Mouse (Mus musculus): ENCODE results near the gene Atg4c.
A peak's percentile ranks its signal among the peaks of the same experiment; 100 is the strongest.

The Atg4c gene

GRCm38 (mm10) chr4:99186412-99187125, 7.2 kb upstream of the Atg4c start:
- DNase-seq (ENCODE audit: low read depth, low spot score): no peak

GRCm38 (mm10) chr4:99192640-99193039, 1.1 kb upstream of the Atg4c start:
- DNase-seq (ENCODE audit: low read depth, low spot score): no peak

GRCm38 (mm10) chr4:99193214-99193613, 520 bp upstream of the Atg4c start:
- no peak for DNase-seq (ENCODE audit: low read depth, low spot score)

- DNase-seq (ENCODE audit: low read depth, low spot score): no peak
These were observed 1.1 kb downstream of the Atg4c start for GRCm38 (mm10) chr4:99194826-99195225.

- no peak for DNase-seq (ENCODE audit: low read depth, low spot score)
These were observed 5.0 kb downstream of the Atg4c start for GRCm38 (mm10) chr4:99198721-99199120.

- DNase-seq (ENCODE audit: low read depth, low spot score): no peak
These were observed 6.1 kb downstream of the Atg4c start for GRCm38 (mm10) chr4:99199757-99200251.

- no peak for DNase-seq (ENCODE audit: low read depth, low spot score)
These were observed 6.8 kb downstream of the Atg4c start for GRCm38 (mm10) chr4:99200383-99201136.

- no peak for DNase-seq (ENCODE audit: low read depth, low spot score)
These were observed 12.0 kb downstream of the Atg4c start for GRCm38 (mm10) chr4:99205773-99206172.

- no peak for DNase-seq (ENCODE audit: low read depth, low spot score)
These were observed 12.6 kb downstream of the Atg4c start for GRCm38 (mm10) chr4:99206356-99206755.

GRCm38 (mm10) chr4:99210087-99210486, 16.4 kb downstream of the Atg4c start:
- no peak for DNase-seq (ENCODE audit: low read depth, low spot score)

GRCm38 (mm10) chr4:99211606-99212005, 17.9 kb downstream of the Atg4c start:
- DNase-seq (ENCODE audit: low read depth, low spot score): no peak

- DNase-seq (ENCODE audit: low read depth, low spot score): no peak
These were observed 19.4 kb downstream of the Atg4c start for GRCm38 (mm10) chr4:99213123-99213522.

- no peak for DNase-seq (ENCODE audit: low read depth, low spot score)
These were observed 28.5 kb downstream of the Atg4c start for GRCm38 (mm10) chr4:99222221-99222620.

- DNase-seq (ENCODE audit: low read depth, low spot score): no peak
These were observed 31.1 kb downstream of the Atg4c start for GRCm38 (mm10) chr4:99224790-99225189.

- no peak for DNase-seq (ENCODE audit: low read depth, low spot score)
These were observed 33.5 kb downstream of the Atg4c start for GRCm38 (mm10) chr4:99227226-99227625.

- no peak for DNase-seq (ENCODE audit: low read depth, low spot score)
These were observed 35.6 kb downstream of the Atg4c start for GRCm38 (mm10) chr4:99229371-99229770.

GRCm38 (mm10) chr4:99235203-99235856, 41.6 kb downstream of the Atg4c start:
- peak; percentile 60 for DNase-seq (ENCODE audit: low read depth, low spot score)

GRCm38 (mm10) chr4:99238305-99238704, 44.6 kb downstream of the Atg4c start:
- no peak for DNase-seq (ENCODE audit: low read depth, low spot score)

GRCm38 (mm10) chr4:99241674-99242073, 47.9 kb downstream of the Atg4c start:
- DNase-seq (ENCODE audit: low read depth, low spot score): no peak

GRCm38 (mm10) chr4:99249358-99249757, 55.6 kb downstream of the Atg4c start:
- DNase-seq (ENCODE audit: low read depth, low spot score): no peak

GRCm38 (mm10) chr4:99249826-99250225, 56.1 kb downstream of the Atg4c start:
- no peak for DNase-seq (ENCODE audit: low read depth, low spot score)

- no peak for DNase-seq (ENCODE audit: low read depth, low spot score)
These were observed 59.2 kb downstream of the Atg4c start for GRCm38 (mm10) chr4:99252957-99253356.

Measured in forelimb bud, embryonic 11.5 days (tissue).